Mouse (Mus musculus): ENCODE measurements around the gene Rnf126.

DNA sequence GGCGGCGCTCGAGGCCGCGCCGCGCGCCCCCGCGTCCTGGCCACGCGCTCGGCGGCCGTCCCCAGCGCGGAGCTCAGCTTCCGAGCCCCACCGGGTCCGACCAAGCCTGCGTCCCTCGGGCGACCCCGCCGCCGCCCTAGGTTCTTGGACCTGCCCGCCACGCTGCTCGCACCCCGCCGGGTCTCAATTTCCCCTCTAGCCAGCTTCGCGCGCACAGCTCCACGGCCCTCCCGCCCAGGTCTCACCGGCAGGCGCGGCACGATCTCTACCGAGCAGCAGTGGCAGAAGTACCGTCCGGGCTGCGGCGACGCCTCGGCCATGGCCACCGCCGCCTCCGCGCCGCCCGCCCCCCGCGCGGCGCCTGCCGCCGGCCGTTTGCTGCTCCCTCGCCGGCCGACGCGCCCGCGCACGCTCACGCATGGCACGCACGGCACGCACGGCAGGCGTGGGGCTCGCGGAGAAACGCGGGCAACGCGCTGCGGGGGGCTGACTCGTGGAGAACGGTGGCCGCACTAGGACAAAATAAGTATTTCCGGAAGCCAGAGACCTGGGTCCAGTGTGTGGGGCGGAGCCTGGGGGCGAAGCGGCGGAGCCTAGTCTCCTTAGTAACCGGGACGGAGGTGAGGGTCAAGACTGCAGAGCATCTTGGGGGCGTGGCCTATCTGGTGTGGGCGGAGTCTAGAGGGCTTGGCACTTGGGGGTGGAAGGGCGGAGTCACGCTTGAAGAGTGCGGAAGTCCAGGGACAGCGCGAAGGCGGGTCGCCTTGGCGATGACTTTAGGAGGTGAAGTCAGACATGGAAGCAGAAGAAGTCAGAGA lies at the start of gene Rnf126:
- TF ChIP-seq ZC3H11A (IDR thresholded peaks at IDR 0.05; ENCODE audit: borderline replicate concordance, low read depth, low read length) (no peak), HCFC1 (IDR thresholded peaks at IDR 0.05; ENCODE audit: borderline replicate concordance, insufficient read depth, low read length) (peak; percentile 68; the same call in 1 of the 2 replicates), ZNF384 (IDR thresholded peaks at IDR 0.05; ENCODE audit: low read depth, low read length) (no peak)

Data from ES-E14 (cell line).